Mouse (Mus musculus) olfactory bulb, adult 2 months (tissue): ENCODE results near the gene Amotl2.

Source experiments
- CTCF ChIP-seq: fragments of 200-500 bp; IDR thresholded peaks from 2 replicates; pipeline ENCODE4 v1.5.1; 2012; ENCODE audit warnings: low read depth, mild to moderate bottlenecking, low read length, moderate library complexity; ENCODE audit not compliant: insufficient read depth
- POLR2A ChIP-seq: fragments of 200-500 bp; IDR thresholded peaks from 2 replicates; pipeline ENCODE4 v1.6.1; 2012; ENCODE audit warnings: mild to moderate bottlenecking, low read depth, low read length, moderate library complexity; ENCODE audit not compliant: insufficient read depth

DNA sequence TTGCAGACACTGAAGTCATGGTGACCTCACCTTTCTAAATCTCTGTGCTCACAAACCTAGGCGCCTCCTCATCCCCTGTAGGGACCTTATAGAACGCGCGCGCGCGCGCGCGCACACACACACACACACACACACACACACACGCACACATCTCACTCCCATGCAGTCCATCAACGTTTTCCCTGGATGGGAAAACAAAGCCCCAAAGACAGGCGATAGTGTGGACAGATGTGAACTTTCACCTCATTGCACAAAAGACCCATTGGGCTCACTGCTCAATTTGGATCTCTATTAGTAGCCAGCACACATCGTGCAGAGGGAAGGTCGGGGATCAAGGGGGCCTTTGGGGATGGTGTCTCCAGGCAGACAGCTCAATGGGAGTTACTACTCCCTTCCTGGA, 25.6 kb upstream of the Amotl2 start:
- TF ChIP-seq CTCF (no peak), POLR2A (no peak)
